ENCODE assay signal across 9 mouse cellular contexts in genomic region chr14:60015891-60016290, GRCm38 (mm10).
DNase-seq lines count a peak whose midpoint lies in the region; ATAC-seq and TF ChIP-seq lines count a peak whose summit lies in the region.
"Had no signal": no experiment of that assay in that cellular context is flagged by ENCODE, and none has a peak within 500 bp of the region (broad histone marks: within the 10 kb centered on the region; RNA-seq: fewer than 3 reads in every experiment).

No protein-coding gene starts in this region.

- no peaks in the 10 kb centered on the region for H3K36me3 ChIP-seq in embryonic facial prominence, embryonic 15.5 days
- no peaks in the 10 kb centered on the region for H3K36me3 ChIP-seq in liver, embryonic 14.5 days (replicated peaks; ENCODE audit: control insufficient read depth, insufficient read depth, low read depth)
- no peaks in the 10 kb centered on the region for H3K36me3 ChIP-seq in thymus, adult 2 months (ENCODE audit: control insufficient read depth, insufficient read depth, low read length)
- H3K36me3 ChIP-seq: heart, embryonic 13.5 days had no signal

- 0 out of 2 replicates have a peak, but pooled peaks cover 12% of the 10 kb centered on the region for H3K27me3 ChIP-seq in embryonic facial prominence, embryonic 15.5 days
- H3K27me3 ChIP-seq in liver, embryonic 14.5 days (ENCODE audit: control insufficient read depth, insufficient read depth, low read length): no peaks in the 10 kb centered on the region
- H3K27me3 ChIP-seq in thymus, adult 2 months (ENCODE audit: control insufficient read depth, insufficient read depth, low read length): no peaks in the 10 kb centered on the region
- H3K27me3 ChIP-seq: heart, embryonic 13.5 days had no signal

- intact Hi-C loops in heart, postnatal 10 days (cut with DNase I): loop anchor here (1.0 kb wide), 1 partner anchor 411 kb away; no protein-coding TSS in a partner anchor

- peak; percentile 82 for DNase-seq in CD4-positive, CD25-positive, alpha-beta regulatory T cell, adult 2 months (ENCODE audit: low read depth, low spot score)
- peak; percentile 82 to 90 for DNase-seq in heart, postnatal 10 days
- DNase-seq in kidney, postnatal 4 days: peak; percentile 89
- DNase-seq in liver, embryonic 14.5 days (ENCODE audit: low read depth in 3 of 3, low spot score in 3 of 3): peak; percentile 15 to 46 (median 26)
- peak; percentile 68 for DNase-seq in thymus, adult 2 months

- no peaks in the 10 kb centered on the region for H3K9me3 ChIP-seq in embryonic facial prominence, embryonic 15.5 days (replicated peaks)
- H3K9me3 ChIP-seq in liver, embryonic 14.5 days (ENCODE audit: control insufficient read depth, low read length): no peaks in the 10 kb centered on the region
- H3K9me3 ChIP-seq: heart, embryonic 13.5 days had no signal

- no peak overlapping the region for H3K9ac ChIP-seq in embryonic facial prominence, embryonic 15.5 days
- H3K9ac ChIP-seq in liver, embryonic 14.5 days (replicated peaks): no peak overlapping the region
- H3K9ac ChIP-seq: heart, embryonic 13.5 days had no signal

- TF ChIP-seq POLR2A in bone marrow, adult 2 months (IDR thresholded peaks at IDR 0.05; ENCODE audit: borderline replicate concordance, control insufficient read depth, low read depth, low read length): no peak
- TF ChIP-seq POLR2A in olfactory bulb, adult 2 months (IDR thresholded peaks at IDR 0.05; ENCODE audit: insufficient read depth, low read depth, low read length): no peak
- TF ChIP-seq POLR2A in thymus, adult 2 months (IDR thresholded peaks at IDR 0.05; ENCODE audit: control insufficient read depth, extremely low read depth, insufficient read depth, low read length, poor library complexity): no peak

- 29% methylated on average over 4 of the region's 4 CpGs for WGBS in bone marrow, adult 2 months
- 29% methylated on average over 4 of the region's 4 CpGs for WGBS in embryonic facial prominence, embryonic 15.5 days
- WGBS in liver, embryonic 14.5 days (ENCODE audit: insufficient replicate concordance): 26% methylated on average over 4 of the region's 4 CpGs
- 26% methylated on average over 4 of the region's 4 CpGs for WGBS in olfactory bulb, adult 2 months
- WGBS in thymus, adult 2 months: 34% methylated on average over 4 of the region's 4 CpGs

- peak; percentile 85 for TF ChIP-seq CTCF in bone marrow, adult 2 months (IDR thresholded peaks at IDR 0.05; ENCODE audit: control insufficient read depth, insufficient read depth, low read length)
- TF ChIP-seq CTCF in liver, embryonic 14.5 days (IDR thresholded peaks at IDR 0.05; ENCODE audit: low read depth): peak; percentile 78
- peak; percentile 61 for TF ChIP-seq CTCF in olfactory bulb, adult 2 months (IDR thresholded peaks at IDR 0.05; ENCODE audit: insufficient read depth, low read depth, low read length)
- no peak for TF ChIP-seq CTCF in thymus, adult 2 months (IDR thresholded peaks at IDR 0.05; ENCODE audit: borderline replicate concordance, control insufficient read depth, extremely low read depth, insufficient read depth, low read length, poor library complexity)

- no peaks in the 10 kb centered on the region for H3K4me1 ChIP-seq in bone marrow, adult 2 months (ENCODE audit: control insufficient read depth, insufficient read depth, low read length)
- no peaks in the 10 kb centered on the region for H3K4me1 ChIP-seq in embryonic facial prominence, embryonic 15.5 days
- no peaks in the 10 kb centered on the region for H3K4me1 ChIP-seq in liver, embryonic 14.5 days (replicated peaks; ENCODE audit: control insufficient read depth in 2 of 2, insufficient read depth in 2 of 2, low read length in 1 of 2)
- H3K4me1 ChIP-seq in olfactory bulb, adult 2 months (ENCODE audit: control insufficient read depth, insufficient read depth, low read length): no peaks in the 10 kb centered on the region
- H3K4me1 ChIP-seq in thymus, adult 2 months (replicated peaks; ENCODE audit: control insufficient read depth, insufficient read depth, low read length): no peaks in the 10 kb centered on the region
- H3K4me1 ChIP-seq: heart, embryonic 13.5 days had no signal

- no peak overlapping the region for H3K27ac ChIP-seq in bone marrow, adult 2 months (ENCODE audit: control insufficient read depth, insufficient read depth, low read depth, low read length, poor library complexity)
- H3K27ac ChIP-seq in embryonic facial prominence, embryonic 15.5 days (replicated peaks): no peak overlapping the region
- H3K27ac ChIP-seq in liver, embryonic 14.5 days: no peak overlapping the region
- no peak overlapping the region for H3K27ac ChIP-seq in olfactory bulb, adult 2 months (ENCODE audit: insufficient read depth, low read depth, low read length)
- H3K27ac ChIP-seq in thymus, adult 2 months (ENCODE audit: control insufficient read depth, insufficient read depth, low read length): no peak overlapping the region
- H3K27ac ChIP-seq: heart, embryonic 13.5 days had no signal

- H3K4me2 ChIP-seq in embryonic facial prominence, embryonic 15.5 days (replicated peaks): no peak overlapping the region
- H3K4me2 ChIP-seq in liver, embryonic 14.5 days (ENCODE audit: low read depth): no peak overlapping the region
- H3K4me2 ChIP-seq: heart, embryonic 13.5 days had no signal

- no peak for TF ChIP-seq EP300 in liver, embryonic 14.5 days (IDR thresholded peaks at IDR 0.05; ENCODE audit: low read depth)

- no peak overlapping the region for H3K4me3 ChIP-seq in bone marrow, adult 2 months (replicated peaks; ENCODE audit: control insufficient read depth, low read depth, low read length)
- no peak overlapping the region for H3K4me3 ChIP-seq in embryonic facial prominence, embryonic 15.5 days (replicated peaks)
- no peak overlapping the region for H3K4me3 ChIP-seq in liver, embryonic 14.5 days (ENCODE audit: insufficient read depth in 1 of 2, low read depth in 2 of 2, low read length in 2 of 2)
- H3K4me3 ChIP-seq in olfactory bulb, adult 2 months (ENCODE audit: insufficient read depth, low read depth, low read length): no peak overlapping the region
- no peak overlapping the region for H3K4me3 ChIP-seq in thymus, adult 2 months (ENCODE audit: control insufficient read depth, insufficient read depth, low read length)
- H3K4me3 ChIP-seq: heart, embryonic 13.5 days had no signal

- 0 out of 2 replicates have a peak, but pooled peaks have one; percentile 34 for ATAC-seq in embryonic facial prominence, embryonic 15.5 days (ENCODE audit: insufficient number of reproducible peaks, low FRiP score, low TSS enrichment, low read depth)
- no peak for ATAC-seq in liver, embryonic 14.5 days (ENCODE audit: insufficient read depth)

Comparison
In these comparisons a context has a peak if more than half of its experiments do, and no peak if none do; other contexts are left out.
1. DNase-seq: peak in every context shown above with its lines; median percentile 89 in kidney, postnatal 4 days; 86 in heart, postnatal 10 days; 82 in CD4-positive, CD25-positive, alpha-beta regulatory T cell, adult 2 months; 68 in thymus, adult 2 months; 26 in liver, embryonic 14.5 days.